Mouse (Mus musculus): ENCODE measurements at regions not wholly inside any gene's neighbourhood (a gene's known extent, or its start where the extent isn't known, plus 50 kb on each side); places are given as distances from the start of the nearest gene placed in this dataset.

- TF ChIP-seq CTCF (IDR thresholded peaks at IDR 0.05; ENCODE audit: low read depth) (no peak), EP300 (optimal IDR thresholded peaks at IDR 0.05) (no peak)
Observed at GRCm38 (mm10) chr4:91116807-91117609, 283.6 kb downstream of the Elavl2 start.
